ENCODE assay signal across 18 mouse cellular contexts in the genomic region with DNA sequence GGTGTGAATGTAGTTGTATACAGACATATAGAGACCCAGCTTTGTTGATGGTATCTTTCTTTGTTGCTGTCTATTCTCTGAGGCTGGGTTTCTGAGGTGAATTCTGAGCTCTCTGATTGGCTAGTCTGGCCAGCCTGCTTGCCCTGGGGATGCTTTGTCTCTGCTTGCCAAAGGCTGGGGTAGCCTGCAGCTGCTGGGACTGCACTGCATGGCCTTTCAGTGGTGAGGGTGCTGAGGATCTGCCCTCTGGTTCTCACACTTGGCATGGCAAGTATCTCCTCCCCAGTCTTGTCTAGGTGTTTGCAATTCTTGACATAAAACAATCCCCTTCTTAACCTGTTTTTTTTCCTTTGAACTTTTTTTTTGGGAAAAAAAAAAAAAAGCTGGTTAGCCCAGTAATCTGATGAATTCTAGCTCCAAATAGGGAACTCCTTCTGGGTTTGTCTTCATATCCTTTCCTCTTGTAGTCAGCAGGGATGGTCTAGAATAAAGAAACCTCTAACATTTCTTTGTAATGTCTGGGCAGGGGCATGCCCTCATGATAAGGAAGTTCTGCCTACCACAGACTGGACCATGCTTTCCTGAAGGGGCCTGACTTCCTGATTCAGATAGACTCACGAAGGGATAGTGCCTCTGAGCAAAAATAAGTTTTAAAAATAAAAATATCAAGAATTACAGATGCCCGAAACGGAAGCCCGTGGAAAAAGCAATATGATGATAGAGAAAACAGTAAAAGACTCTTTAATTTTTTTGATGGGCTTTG.
DNase-seq lines count a peak whose midpoint lies in the region; ATAC-seq and TF ChIP-seq lines count a peak whose summit lies in the region.
"Had no signal": no experiment of that assay in that cellular context is flagged by ENCODE, and none has a peak within 500 bp of the region (broad histone marks: within the 10 kb centered on the region; RNA-seq: fewer than 3 reads in every experiment).

No protein-coding gene starts in this region.

- WGBS in liver, embryonic 11.5 days, result 51% methylated on average over 4 of the region's 4 CpGs
- WGBS in liver, postnatal 0 days (ENCODE audit: insufficient replicate concordance), result 38% methylated on average over 4 of the region's 4 CpGs

- DNase-seq in liver, embryonic 11.5 days (ENCODE audit: low spot score), result no peak
- DNase-seq in liver, postnatal 0 days, result no peak
- peak; percentile 13 for DNase-seq in c-Kit-positive CD71-negative TER-119-negative erythroid progenitor cells, embryonic 14.5 days (ENCODE audit: low read depth)
- peak; percentile 39 for DNase-seq in thymus, postnatal 25 days
- no peak for DNase-seq in lung, postnatal 36 days
- DNase-seq in cerebellum, postnatal 14 days, result no peak
- no peak for DNase-seq in lung, postnatal 25 days (ENCODE audit: low spot score)
- DNase-seq: adrenal gland, postnatal 36 days; B cell, adult 2 months; cerebellum, adult 2 months; lung, embryonic 14.5 days had no signal

- no peak for TF ChIP-seq CTCF in liver, postnatal 0 days (IDR thresholded peaks at IDR 0.05; ENCODE audit: low read depth)

- H3K4me1 ChIP-seq in liver, embryonic 11.5 days (replicated peaks; ENCODE audit: control insufficient read depth, insufficient read depth, low read length), result no peaks in the 10 kb centered on the region
- no peaks in the 10 kb centered on the region for H3K4me1 ChIP-seq in liver, postnatal 0 days (ENCODE audit: insufficient read depth)
- H3K4me1 ChIP-seq: embryonic facial prominence, embryonic 10.5 days; heart, embryonic 12.5 days; kidney, embryonic 15.5 days had no signal

- H3K4me2 ChIP-seq in liver, embryonic 11.5 days, result no peak overlapping the region
- H3K4me2 ChIP-seq in liver, postnatal 0 days (ENCODE audit: low read depth, low read length), result no peak overlapping the region
- H3K4me2 ChIP-seq: heart, embryonic 12.5 days; kidney, embryonic 15.5 days; lung, embryonic 14.5 days had no signal

- no peaks in the 10 kb centered on the region for H3K27me3 ChIP-seq in liver, embryonic 11.5 days (replicated peaks; ENCODE audit: control insufficient read depth, insufficient read depth, low read length)
- no peaks in the 10 kb centered on the region for H3K27me3 ChIP-seq in liver, postnatal 0 days (ENCODE audit: insufficient read depth, low read length)
- H3K27me3 ChIP-seq: heart, embryonic 12.5 days; kidney, embryonic 15.5 days had no signal

- peak; percentile 68 for ATAC-seq in liver, embryonic 11.5 days (replicated peaks; ENCODE audit: low FRiP score)
- no peak for ATAC-seq in liver, postnatal 0 days
- ATAC-seq in megakaryocyte progenitor cell, adult 5-6 weeks (replicated peaks; ENCODE audit: poor library complexity), result peak; percentile 96
- ATAC-seq: forebrain, embryonic 14.5 days; hindbrain, postnatal 0 days; intestine, postnatal 0 days had no signal

- H3K4me3 ChIP-seq in liver, embryonic 11.5 days (ENCODE audit: low read depth, low read length), result no peak overlapping the region
- no peak overlapping the region for H3K4me3 ChIP-seq in liver, postnatal 0 days (ENCODE audit: low read depth, low read length)
- H3K4me3 ChIP-seq: embryonic facial prominence, embryonic 10.5 days; heart, embryonic 12.5 days; kidney, embryonic 15.5 days had no signal

- H3K36me3 ChIP-seq in liver, embryonic 11.5 days (ENCODE audit: control insufficient read depth, insufficient read depth, low read length), result no peaks in the 10 kb centered on the region
- no peaks in the 10 kb centered on the region for H3K36me3 ChIP-seq in liver, postnatal 0 days (replicated peaks; ENCODE audit: insufficient read depth, low read length)
- H3K36me3 ChIP-seq: embryonic facial prominence, embryonic 10.5 days; heart, embryonic 12.5 days; kidney, embryonic 15.5 days had no signal

- H3K9ac ChIP-seq in liver, embryonic 11.5 days (ENCODE audit: low read depth, low read length), result no peak overlapping the region
- H3K9ac ChIP-seq in liver, postnatal 0 days (replicated peaks), result no peak overlapping the region
- H3K9ac ChIP-seq: heart, embryonic 12.5 days; kidney, embryonic 15.5 days; lung, embryonic 14.5 days had no signal

- no peak for TF ChIP-seq EP300 in liver, postnatal 0 days (IDR thresholded peaks at IDR 0.05; ENCODE audit: low read depth)

- H3K9me3 ChIP-seq in liver, embryonic 11.5 days (ENCODE audit: control insufficient read depth, low read length), result no peaks in the 10 kb centered on the region
- no peaks in the 10 kb centered on the region for H3K9me3 ChIP-seq in liver, postnatal 0 days (ENCODE audit: low read length)
- H3K9me3 ChIP-seq: embryonic facial prominence, embryonic 10.5 days; heart, embryonic 12.5 days; kidney, embryonic 15.5 days had no signal

- H3K27ac ChIP-seq in liver, embryonic 11.5 days (ENCODE audit: low read depth, low read length), result no peak overlapping the region
- no peak overlapping the region for H3K27ac ChIP-seq in liver, postnatal 0 days (ENCODE audit: low read depth)
- H3K27ac ChIP-seq: embryonic facial prominence, embryonic 10.5 days; hindbrain, postnatal 0 days; kidney, embryonic 15.5 days had no signal

Comparison
In these comparisons a context has a peak if more than half of its experiments do, and no peak if none do; other contexts are left out.
1. DNase-seq: peak in c-Kit-positive CD71-negative TER-119-negative erythroid progenitor cells, embryonic 14.5 days (single experiment) and thymus, postnatal 25 days (single experiment); none in liver, embryonic 11.5 days (single experiment), liver, postnatal 0 days (single experiment), lung, postnatal 36 days (single experiment), cerebellum, postnatal 14 days (0 of 2) and lung, postnatal 25 days (single experiment).